Mouse (Mus musculus) mouse embryonic stem cell (cell line): ENCODE data around the gene Erich4.

ENCODE experiments used
- in situ Hi-C, 2 experiments: fragments of 300-500 bp; cut with MboI; formaldehyde crosslinking; loops; 1 replicate in 1 of 2; 3 replicates in 1 of 2; pipeline ENCODE4 v1.14.3; 2019 to 2020; ENCODE audit warnings: low sequenced_read_pairs in 2 of 2, low pct_unique_long_range_greater_than_20kb in 1 of 2, mixed read lengths in 1 of 2; ENCODE audit not compliant: unreplicated experiment in 1 of 2

The Erich4 gene

GRCm38 (mm10) chr7:25615706-25616011 is at the start of gene Erich4:
TSS of gene Erich4 (minus strand) at chr7:25615892.
- in situ Hi-C loops, result loop anchor here in 1 of 2 experiments (25.0 kb wide), 1 partner anchor 478 kb away; no protein-coding TSS in a partner anchor

GRCm38 (mm10) chr7:25658657-25659472 is 43.2 kb upstream of the Erich4 start, which contains the start of the genes Bckdha and Exosc5:
TSS of gene Bckdha (minus strand) at chr7:25658981.
TSS of gene Exosc5 (plus strand) at chr7:25659164.
- in situ Hi-C loops, result no loop called here

- in situ Hi-C loops, result no loop called here
Observed at GRCm38 (mm10) chr7:25657785-25658184, 42.1 kb upstream of the Erich4 start.

- in situ Hi-C loops, result no loop called here
Observed at GRCm38 (mm10) chr7:25655601-25656428, 40.1 kb upstream of the Erich4 start.

- in situ Hi-C loops, result no loop called here
Observed at GRCm38 (mm10) chr7:25652244-25652759, 36.6 kb upstream of the Erich4 start.

- in situ Hi-C loops, result no loop called here
Observed at GRCm38 (mm10) chr7:25651281-25651680, 35.6 kb upstream of the Erich4 start.

GRCm38 (mm10) chr7:25649839-25650238 is 34.1 kb upstream of the Erich4 start:
- in situ Hi-C loops, result no loop called here

- in situ Hi-C loops, result no loop called here
Observed at GRCm38 (mm10) chr7:25647574-25648123, 32.0 kb upstream of the Erich4 start.

GRCm38 (mm10) chr7:25645074-25645473 is 29.4 kb upstream of the Erich4 start:
- in situ Hi-C loops, result no loop called here

GRCm38 (mm10) chr7:25644631-25645030 is 28.9 kb upstream of the Erich4 start:
- in situ Hi-C loops, result no loop called here

GRCm38 (mm10) chr7:25644136-25644535 is 28.4 kb upstream of the Erich4 start:
- in situ Hi-C loops, result no loop called here

GRCm38 (mm10) chr7:25639754-25640153 is 24.1 kb upstream of the Erich4 start:
- in situ Hi-C loops, result no loop called here

- in situ Hi-C loops, result no loop called here
Observed at GRCm38 (mm10) chr7:25637099-25637498, 21.4 kb upstream of the Erich4 start.

- in situ Hi-C loops, result no loop called here
Observed at GRCm38 (mm10) chr7:25636373-25636772, 20.7 kb upstream of the Erich4 start.

- in situ Hi-C loops, result no loop called here
Observed at GRCm38 (mm10) chr7:25632679-25633078, 17.0 kb upstream of the Erich4 start.

GRCm38 (mm10) chr7:25628323-25628620 is 12.6 kb upstream of the Erich4 start:
- in situ Hi-C loops, result no loop called here

GRCm38 (mm10) chr7:25627431-25628322 is 12.0 kb upstream of the Erich4 start:
- in situ Hi-C loops, result no loop called here
